Mouse (Mus musculus) lung, postnatal 0 days (tissue): Measurements from ENCODE around the gene Myo10.

Source experiments
- CTCF ChIP-seq: IDR thresholded peaks from 2 replicates; pipeline ENCODE4 v1.5.1; 2016; ENCODE audit warnings: antibody characterized with exemption, mild to moderate bottlenecking
- EP300 ChIP-seq: IDR thresholded peaks from 2 replicates; pipeline ENCODE4 v1.6.1; 2016; ENCODE audit warnings: antibody characterized with exemption, mild to moderate bottlenecking, control low read depth

DNA sequence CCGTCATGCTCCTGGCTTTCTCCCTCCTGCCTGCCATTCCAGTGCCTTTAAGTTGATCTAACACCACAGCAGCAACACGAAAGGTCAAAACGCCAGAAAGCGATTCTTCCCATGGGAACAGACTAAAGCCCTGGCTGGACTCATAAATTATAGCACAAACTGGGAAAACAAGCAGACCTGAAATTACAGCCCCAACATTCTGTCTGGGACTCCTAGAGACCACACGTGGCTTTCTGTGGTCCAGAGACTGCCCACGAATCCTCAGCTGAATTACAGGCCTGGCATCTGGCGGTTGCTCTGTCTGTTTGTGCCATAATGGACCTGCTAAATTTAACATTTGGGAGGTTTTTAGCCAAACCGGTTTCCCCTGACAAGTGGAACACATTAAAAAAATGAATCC, 171.8 kb downstream of the Myo10 start:
- no peak for TF ChIP-seq EP300
- TF ChIP-seq CTCF: no peak
